Mouse (Mus musculus) embryonic facial prominence, embryonic 12.5 days (tissue): ENCODE data around the gene Rsrp1. TPM values are rescaled to one million over a fixed set of nuclear protein-coding genes. Genes with fewer than 3 reads are reported as not detected.

Experiments used
- ATAC-seq: fragments of 200-750 bp; cut with Nextera tagmentation; 2 replicates; pipeline ENCODE4 v1.8.0; 2017; ENCODE audit not compliant: insufficient number of reproducible peaks, insufficient read depth, low FRiP score, low TSS enrichment
- H3K27ac ChIP-seq: fragments of 300-500 bp; sonication (generic); 2 replicates; pipeline ENCODE4 v1.5.1; 2016; ENCODE audit warnings: mild to moderate bottlenecking
- H3K27me3 ChIP-seq: fragments of 300-500 bp; sonication (generic); 2 replicates; pipeline ENCODE4 v1.6.1; 2016; ENCODE audit warnings: mild to moderate bottlenecking, moderate library complexity
- H3K36me3 ChIP-seq: fragments of 300-500 bp; sonication (generic); 2 replicates; pipeline ENCODE4 v1.6.1; 2016; ENCODE audit warnings: mild to moderate bottlenecking
- H3K4me1 ChIP-seq: fragments of 300-500 bp; sonication (generic); 2 replicates; pipeline ENCODE4 v1.6.1; 2016
- H3K4me2 ChIP-seq: fragments of 300-500 bp; sonication (generic); replicated peaks from 2 replicates; pipeline ENCODE4 v1.6.1; 2016; ENCODE audit warnings: mild to moderate bottlenecking, moderate library complexity
- H3K4me3 ChIP-seq: fragments of 300-500 bp; sonication (generic); 2 replicates; pipeline ENCODE4 v1.5.1; 2016; ENCODE audit warnings: mild to moderate bottlenecking
- H3K9ac ChIP-seq: fragments of 300-500 bp; sonication (generic); 2 replicates; pipeline ENCODE4 v1.6.1; 2016; ENCODE audit warnings: mild to moderate bottlenecking, moderate library complexity
- H3K9me3 ChIP-seq: fragments of 300-500 bp; sonication (generic); 2 replicates; pipeline ENCODE4 v1.6.1; 2016; ENCODE audit warnings: mild to moderate bottlenecking, moderate library complexity
- WGBS: fragments of 180-500 bp; shearing (Covaris S2); methylation state at CpG from one replicate; pipeline ENCODE4 v1.1.7; 2016; 5-methylcytosine and 5-hydroxymethylcytosine counted together
- polyA plus RNA-seq: library from polyadenylated mRNA; unstranded; fragments of >200 nt; fragmentation: Nextera tagmentation; extraction: Ambion mirVana; gene quantifications from 2 replicates; pipeline ENCODE4 v1.2.1, GENCODE M21; 2016

Gene Rsrp1
- polyA plus RNA-seq, 1 experiment from 2014 or later, result 536 TPM

- Histone ChIP-seq H3K36me3 (peaks cover 27% of the 10 kb centered on the region), H3K4me3 (peak overlapping the region; percentile 86), H3K4me1 (peaks cover 8% of the 10 kb centered on the region; the same call in 1 of the 2 replicates), H3K4me2 (peak overlapping the region; percentile 54), H3K27ac (no peak overlapping the region), H3K9me3 (no peaks in the 10 kb centered on the region), H3K9ac (no peak overlapping the region), H3K27me3 (no peaks in the 10 kb centered on the region)
- no peak for ATAC-seq
- WGBS, result 32% methylated on average over 3 of the region's 3 CpGs
Measured at GRCm38 (mm10) chr4:134913413-134913812, 10.0 kb upstream of the Rsrp1 start.

DNA sequence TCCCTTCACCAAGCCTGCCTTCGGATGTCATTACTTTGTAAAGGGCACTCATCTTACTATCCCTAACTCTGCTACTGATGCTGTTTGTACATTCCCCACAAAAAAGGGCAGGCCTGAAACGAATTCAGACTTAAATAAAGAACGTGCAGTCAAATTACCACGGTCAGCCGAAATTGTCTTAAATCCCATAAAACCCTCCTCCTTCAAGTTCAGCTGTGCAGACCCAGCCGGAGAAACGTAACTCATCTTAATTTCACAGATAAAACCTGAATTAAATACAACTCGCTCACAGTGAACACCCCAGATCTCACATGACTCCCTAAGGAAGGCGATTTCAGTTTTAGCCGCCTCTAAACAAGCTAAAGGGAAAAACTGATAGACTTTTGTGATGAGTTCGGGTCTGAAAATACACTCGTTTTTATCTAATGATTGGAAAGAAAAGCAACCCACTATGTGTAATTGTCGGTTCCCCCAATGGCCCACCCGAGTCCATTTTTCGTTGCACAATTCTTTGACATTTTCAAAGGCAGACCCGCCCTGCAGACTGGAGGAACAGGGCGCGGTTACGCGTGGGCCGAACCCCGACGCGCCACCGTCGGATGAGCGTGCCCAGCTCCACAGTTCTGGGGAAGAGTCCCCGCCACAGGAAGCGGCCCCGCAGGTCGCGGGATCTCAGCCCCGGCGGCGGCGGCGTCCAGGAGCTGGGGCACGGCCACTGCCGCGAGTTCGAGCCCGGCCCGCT lies 9.1 kb upstream of the Rsrp1 start:
- peak overlapping the region; percentile 86 for H3K4me3 ChIP-seq
- peak overlapping the region; percentile 54 for H3K4me2 ChIP-seq
- H3K4me1 ChIP-seq, result peaks cover 8% of the 10 kb centered on the region; the same call in 1 of the 2 replicates
- H3K9ac ChIP-seq, result peak overlapping the region; percentile 94
- no peaks in the 10 kb centered on the region for H3K9me3 ChIP-seq
- peaks cover 19% of the 10 kb centered on the region for H3K36me3 ChIP-seq
- H3K27ac ChIP-seq, result peak overlapping the region; percentile 91
- peak; percentile 24; the same call in 1 of the 2 replicates for ATAC-seq
- WGBS, result 1% methylated on average over 43 of the region's 43 CpGs
- H3K27me3 ChIP-seq, result no peaks in the 10 kb centered on the region

DNA sequence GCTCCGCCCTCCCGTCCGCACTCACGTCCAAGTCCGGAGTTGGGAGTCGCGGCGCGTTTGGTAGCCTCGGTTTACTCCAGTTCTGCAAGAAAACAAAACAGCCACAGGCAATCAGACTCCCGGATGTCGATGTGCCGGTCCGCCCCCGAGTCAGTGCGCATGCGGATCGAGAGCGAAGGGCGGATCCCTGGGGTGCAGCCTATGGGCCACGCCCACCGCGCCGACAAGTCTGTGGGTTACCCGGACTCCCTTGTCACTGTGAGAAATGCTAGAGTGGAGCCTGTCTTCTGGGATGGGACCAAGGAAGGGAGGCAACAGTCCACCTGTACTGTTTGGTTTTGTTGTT lies 8.6 kb upstream of the Rsrp1 start, which contains the start of gene Tmem50a:
TSS of gene Tmem50a (minus strand) at position 161 of the 346 bp plus-strand sequence.
- Histone ChIP-seq H3K9ac (peak within 1 kb of the TSS; percentile 94), H3K4me3 (peak within 1 kb of the TSS; percentile 86), H3K36me3 (peaks cover 15% of the 10 kb centered on the region), H3K9me3 (no peaks in the 10 kb centered on the region), H3K27ac (peak within 1 kb of the TSS; percentile 91), H3K4me1 (peaks cover 8% of the 10 kb centered on the region; the same call in 1 of the 2 replicates), H3K4me2 (peak within 1 kb of the TSS; percentile 54), H3K27me3 (no peaks in the 10 kb centered on the region)
- under 1% methylated on average over 25 of the region's 25 CpGs for WGBS
- ATAC-seq, result peak; percentile 86

- peak overlapping the region; percentile 86 for H3K4me3 ChIP-seq
- ATAC-seq, result peak; percentile 57; the same call in 1 of the 2 replicates
- no peaks in the 10 kb centered on the region for H3K9me3 ChIP-seq
- H3K4me2 ChIP-seq, result peak overlapping the region; percentile 54
- 58% methylated on average over 14 of the region's 14 CpGs for WGBS
- peak overlapping the region; percentile 91 for H3K27ac ChIP-seq
- no peaks in the 10 kb centered on the region for H3K27me3 ChIP-seq
- peak overlapping the region; percentile 94 for H3K9ac ChIP-seq
- H3K4me1 ChIP-seq, result peaks cover 8% of the 10 kb centered on the region; the same call in 1 of the 2 replicates
- peaks cover 13% of the 10 kb centered on the region for H3K36me3 ChIP-seq
Measured at GRCm38 (mm10) chr4:134915223-134916050, 8.0 kb upstream of the Rsrp1 start.

GRCm38 (mm10) chr4:134917194-134917593 lies 6.2 kb upstream of the Rsrp1 start:
- no peak overlapping the region for H3K27ac ChIP-seq
- H3K9me3 ChIP-seq, result no peaks in the 10 kb centered on the region
- H3K4me1 ChIP-seq, result peaks cover 8% of the 10 kb centered on the region; the same call in 1 of the 2 replicates
- 70% methylated on average over 3 of the region's 3 CpGs for WGBS
- no peak for ATAC-seq
- H3K4me3 ChIP-seq, result no peak overlapping the region
- no peaks in the 10 kb centered on the region for H3K27me3 ChIP-seq
- no peak overlapping the region for H3K4me2 ChIP-seq
- peaks cover 4% of the 10 kb centered on the region; the same call in 1 of the 2 replicates for H3K36me3 ChIP-seq
- no peak overlapping the region for H3K9ac ChIP-seq

- no peak overlapping the region for H3K4me3 ChIP-seq
Measured at GRCm38 (mm10) chr4:134918381-134918780, 5.0 kb upstream of the Rsrp1 start.

GRCm38 (mm10) chr4:134919733-134920540 lies 3.5 kb upstream of the Rsrp1 start:
- Histone ChIP-seq H3K4me2 (no peak overlapping the region), H3K36me3 (no peaks in the 10 kb centered on the region), H3K9ac (no peak overlapping the region), H3K4me3 (no peak overlapping the region), H3K4me1 (peaks cover 3% of the 10 kb centered on the region; the same call in 1 of the 2 replicates), H3K27me3 (no peaks in the 10 kb centered on the region), H3K9me3 (no peaks in the 10 kb centered on the region), H3K27ac (no peak overlapping the region)
- 41% methylated on average over 12 of the region's 12 CpGs for WGBS
- no peak for ATAC-seq

More at GRCm38 (mm10) chr4:134918381-134918780, 5.0 kb upstream of the Rsrp1 start:
- no peaks in the 10 kb centered on the region for H3K9me3 ChIP-seq
- H3K36me3 ChIP-seq, result no peaks in the 10 kb centered on the region
- H3K9ac ChIP-seq, result no peak overlapping the region
- H3K4me1 ChIP-seq, result peaks cover 4% of the 10 kb centered on the region; the same call in 1 of the 2 replicates
- H3K27me3 ChIP-seq, result no peaks in the 10 kb centered on the region
- H3K4me2 ChIP-seq, result no peak overlapping the region
- no peak for ATAC-seq
- 52% methylated on average over 7 of the region's 7 CpGs for WGBS
- H3K27ac ChIP-seq, result no peak overlapping the region

GRCm38 (mm10) chr4:134920631-134921030 lies 2.8 kb upstream of the Rsrp1 start:
- H3K27ac ChIP-seq, result no peak overlapping the region
- H3K9me3 ChIP-seq, result no peaks in the 10 kb centered on the region
- no peak overlapping the region for H3K4me3 ChIP-seq
- no peaks in the 10 kb centered on the region for H3K27me3 ChIP-seq
- H3K4me1 ChIP-seq, result peaks cover 6% of the 10 kb centered on the region
- H3K9ac ChIP-seq, result no peak overlapping the region
- WGBS, result 92% methylated on average over 6 of the region's 6 CpGs
- H3K4me2 ChIP-seq, result no peak overlapping the region
- no peak for ATAC-seq
- H3K36me3 ChIP-seq, result peaks cover 5% of the 10 kb centered on the region

DNA sequence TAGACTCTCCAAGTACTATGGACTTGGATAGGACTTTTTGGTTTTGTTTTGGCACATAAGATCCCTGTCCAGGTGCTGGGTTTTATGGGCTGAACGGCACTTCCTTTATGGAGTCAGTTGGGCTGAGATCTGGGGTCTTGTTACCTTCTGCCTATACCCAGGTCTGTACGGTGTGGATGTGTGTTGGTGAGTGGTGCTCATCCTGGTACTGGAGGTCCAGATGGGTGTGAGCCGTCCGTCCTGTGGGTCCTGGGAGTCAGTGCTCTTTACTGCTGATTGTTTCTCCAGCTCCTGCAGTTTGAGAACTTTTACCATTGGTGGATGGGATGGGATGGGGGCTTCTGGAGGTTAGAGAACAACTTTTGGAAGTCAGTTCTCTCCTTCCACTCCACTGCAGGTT lies 1.7 kb upstream of the Rsrp1 start:
- WGBS, result 97% methylated on average over 4 of the region's 4 CpGs
- H3K36me3 ChIP-seq, result peaks cover 15% of the 10 kb centered on the region
- ATAC-seq, result no peak
- H3K4me1 ChIP-seq, result peaks cover 12% of the 10 kb centered on the region
- no peaks in the 10 kb centered on the region for H3K9me3 ChIP-seq
- H3K27me3 ChIP-seq, result no peaks in the 10 kb centered on the region
- H3K4me3 ChIP-seq, result no peak overlapping the region
- no peak overlapping the region for H3K9ac ChIP-seq
- no peak overlapping the region for H3K4me2 ChIP-seq
- H3K27ac ChIP-seq, result no peak overlapping the region

GRCm38 (mm10) chr4:134922111-134922924 lies 1.1 kb upstream of the Rsrp1 start:
- ATAC-seq, result no peak

More at GRCm38 (mm10) chr4:134922111-134922924, 1.1 kb upstream of the Rsrp1 start:
- 53% methylated on average over 10 of the region's 10 CpGs for WGBS
- H3K9ac ChIP-seq, result peak overlapping the region; percentile 57
- H3K4me1 ChIP-seq, result peaks cover 12% of the 10 kb centered on the region
- peak overlapping the region; percentile 71 for H3K4me2 ChIP-seq
- peak overlapping the region; percentile 100 for H3K4me3 ChIP-seq
- H3K9me3 ChIP-seq, result no peaks in the 10 kb centered on the region
- H3K36me3 ChIP-seq, result peaks cover 20% of the 10 kb centered on the region
- peak overlapping the region; percentile 85 for H3K27ac ChIP-seq
- H3K27me3 ChIP-seq, result no peaks in the 10 kb centered on the region
